Mouse (Mus musculus) regulatory T cell (primary cell): ENCODE measurements around the gene Nr2c2ap.

Experiments used
- in situ Hi-C: fragments of 300-600 bp; cut with MboI, MseI; formaldehyde crosslinking; loops from one replicate; pipeline ENCODE4 v1.15.1; 2025; ENCODE audit warnings: high pct_unique_total_duplicates

The Nr2c2ap gene

GRCm38 (mm10) chr8:70131166-70131883, at the start of gene Nr2c2ap:
TSS of gene Nr2c2ap (plus strand) at chr8:70131333.
- in situ Hi-C loops, result no loop called here

- in situ Hi-C loops, result no loop called here
Observed at GRCm38 (mm10) chr8:70081976-70082375, 49.2 kb upstream of the Nr2c2ap start.

- in situ Hi-C loops, result no loop called here
Observed at GRCm38 (mm10) chr8:70083285-70083684, 47.8 kb upstream of the Nr2c2ap start, which contains the start of gene Hapln4. TSS of gene Hapln4 (plus strand) at chr8:70083457.

GRCm38 (mm10) chr8:70084191-70085065, 46.7 kb upstream of the Nr2c2ap start:
- in situ Hi-C loops, result no loop called here

GRCm38 (mm10) chr8:70086151-70086550, 45.0 kb upstream of the Nr2c2ap start:
- in situ Hi-C loops, result no loop called here

- in situ Hi-C loops, result no loop called here
Observed at GRCm38 (mm10) chr8:70087237-70087636, 43.9 kb upstream of the Nr2c2ap start.

- in situ Hi-C loops, result no loop called here
Observed at GRCm38 (mm10) chr8:70087836-70088650, 43.1 kb upstream of the Nr2c2ap start.

- in situ Hi-C loops, result no loop called here
Observed at GRCm38 (mm10) chr8:70089296-70089960, 41.7 kb upstream of the Nr2c2ap start.

GRCm38 (mm10) chr8:70092786-70093185, 38.3 kb upstream of the Nr2c2ap start:
- in situ Hi-C loops, result no loop called here

- in situ Hi-C loops, result no loop called here
Observed at GRCm38 (mm10) chr8:70099276-70099675, 31.9 kb upstream of the Nr2c2ap start.

GRCm38 (mm10) chr8:70100241-70100640, 30.9 kb upstream of the Nr2c2ap start:
- in situ Hi-C loops, result no loop called here

GRCm38 (mm10) chr8:70104506-70104905, 26.6 kb upstream of the Nr2c2ap start:
- in situ Hi-C loops, result no loop called here

- in situ Hi-C loops, result no loop called here
Observed at GRCm38 (mm10) chr8:70104922-70105321, 26.2 kb upstream of the Nr2c2ap start.

- in situ Hi-C loops, result no loop called here
Observed at GRCm38 (mm10) chr8:70110451-70110850, 20.7 kb upstream of the Nr2c2ap start.

- in situ Hi-C loops, result no loop called here
Observed at GRCm38 (mm10) chr8:70111192-70111795, 19.8 kb upstream of the Nr2c2ap start.

- in situ Hi-C loops, result no loop called here
Observed at GRCm38 (mm10) chr8:70112401-70113016, 18.6 kb upstream of the Nr2c2ap start.

- in situ Hi-C loops, result no loop called here
Observed at GRCm38 (mm10) chr8:70114488-70114887, 16.6 kb upstream of the Nr2c2ap start.

- in situ Hi-C loops, result no loop called here
Observed at GRCm38 (mm10) chr8:70114892-70115291, 16.2 kb upstream of the Nr2c2ap start.

GRCm38 (mm10) chr8:70117611-70118010, 13.5 kb upstream of the Nr2c2ap start:
- in situ Hi-C loops, result no loop called here
